Mouse (Mus musculus) monocyte, adult 5-6 weeks (primary cell): ENCODE data around the gene Tmem59l. TPM values are rescaled to one million over a fixed set of nuclear protein-coding genes. Genes with fewer than 3 reads are reported as not detected.
A peak's percentile ranks its signal among the peaks of the same experiment; 100 is the strongest.

Source experiments
- ATAC-seq: fragments of 153-309, 156-312 bp; replicated peaks from 2 replicates; pipeline ENCODE4 v1.8.0; 2017; ENCODE audit warnings: mild to moderate bottlenecking; ENCODE audit not compliant: low TSS enrichment, insufficient number of reproducible peaks, severe bottlenecking, poor library complexity, low FRiP score
- total RNA-seq: library from RNA; stranded (forward); fragments of 200-1000, 200-491, 200-594 nt; gene quantifications from 3 replicates; pipeline ENCODE4 v1.2.3, GENCODE M21; 2017

The Tmem59l gene
- total RNA-seq, 1 experiment from 2014 or later = not detected

DNA sequence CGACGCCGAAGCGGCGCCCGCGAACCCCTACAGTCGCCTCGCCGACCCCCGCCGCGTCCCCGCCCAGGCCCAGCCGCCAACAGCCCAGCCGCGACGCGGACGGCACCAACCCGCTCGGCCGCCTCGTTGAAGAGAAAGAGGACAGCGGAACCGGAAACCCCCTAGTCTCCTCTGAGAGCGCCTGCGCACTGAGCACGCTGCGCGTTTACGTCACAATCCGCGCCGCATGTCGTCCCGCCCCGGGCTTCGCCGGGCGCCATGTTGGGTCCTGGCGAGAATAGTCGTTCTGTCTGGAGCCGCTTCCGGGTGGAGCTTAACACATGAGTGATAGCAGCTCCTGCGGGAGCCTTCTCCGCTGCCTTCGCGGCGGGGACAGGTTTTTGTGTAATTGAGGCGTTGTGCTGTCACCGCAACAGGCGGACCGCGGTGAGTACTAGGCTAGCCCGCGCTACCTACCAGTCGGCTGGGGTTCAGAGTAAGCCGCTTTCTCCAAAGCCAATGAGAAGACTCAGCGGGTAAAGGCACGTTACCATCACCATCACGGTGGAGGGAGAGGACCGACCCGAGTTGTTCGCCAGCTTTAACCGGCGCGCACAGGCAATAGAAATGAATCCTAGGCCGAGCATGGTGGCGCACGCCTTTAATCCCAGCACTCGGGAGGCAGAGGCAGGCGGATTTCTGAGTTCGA is 23.2 kb upstream of the Tmem59l start, which contains the start of gene Uba52:
TSS of gene Uba52 (minus strand) at position 574 of the 688 bp plus-strand sequence.
- ATAC-seq = peak; percentile 75

DNA sequence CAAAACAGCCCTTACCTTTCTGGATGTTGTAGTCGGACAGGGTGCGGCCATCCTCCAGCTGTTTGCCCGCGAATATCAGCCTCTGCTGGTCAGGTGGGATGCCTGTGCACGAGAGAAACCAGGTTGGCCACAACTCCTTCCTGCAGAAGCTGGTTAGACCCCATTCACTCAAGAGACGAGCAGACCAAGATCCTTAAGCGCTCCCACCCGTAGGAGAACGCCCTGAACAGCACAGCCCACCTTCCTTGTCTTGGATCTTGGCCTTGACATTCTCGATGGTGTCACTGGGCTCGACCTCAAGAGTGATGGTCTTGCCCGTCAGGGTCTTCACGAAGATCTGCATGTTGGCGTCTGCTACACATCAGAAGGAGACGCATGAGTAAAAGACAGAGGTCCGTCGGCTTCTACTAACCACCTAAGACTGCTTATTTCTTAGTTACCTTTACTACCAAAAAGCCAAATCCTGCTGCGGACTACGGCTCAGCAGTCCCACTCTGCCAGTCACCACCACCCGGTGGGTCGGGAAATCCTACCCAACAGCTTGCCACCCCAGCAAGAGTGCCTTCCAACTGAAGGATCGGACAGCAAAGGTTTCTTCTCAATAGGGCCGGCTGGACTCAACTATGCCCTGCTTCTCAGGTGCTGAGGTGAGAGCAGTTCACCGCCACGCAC is 22.3 kb upstream of the Tmem59l start:
- ATAC-seq = no peak

DNA sequence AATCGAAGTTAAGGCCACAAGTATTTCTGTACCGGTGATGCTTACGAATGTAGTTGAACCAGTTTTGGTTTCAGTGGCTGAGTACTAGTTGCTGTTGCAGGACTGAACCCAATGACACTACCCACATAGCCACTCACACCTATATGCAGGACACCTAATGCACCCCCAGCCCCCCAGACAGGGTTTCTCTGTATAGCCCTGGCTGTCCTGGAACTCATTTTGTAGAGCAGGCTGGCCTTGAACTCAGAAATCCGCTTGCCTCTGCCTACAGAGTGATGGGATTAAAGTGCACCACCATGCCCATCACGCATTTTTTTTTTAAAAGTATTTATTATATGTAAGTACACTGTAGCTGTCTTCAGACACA is 19.9 kb upstream of the Tmem59l start:
- no peak for ATAC-seq

DNA sequence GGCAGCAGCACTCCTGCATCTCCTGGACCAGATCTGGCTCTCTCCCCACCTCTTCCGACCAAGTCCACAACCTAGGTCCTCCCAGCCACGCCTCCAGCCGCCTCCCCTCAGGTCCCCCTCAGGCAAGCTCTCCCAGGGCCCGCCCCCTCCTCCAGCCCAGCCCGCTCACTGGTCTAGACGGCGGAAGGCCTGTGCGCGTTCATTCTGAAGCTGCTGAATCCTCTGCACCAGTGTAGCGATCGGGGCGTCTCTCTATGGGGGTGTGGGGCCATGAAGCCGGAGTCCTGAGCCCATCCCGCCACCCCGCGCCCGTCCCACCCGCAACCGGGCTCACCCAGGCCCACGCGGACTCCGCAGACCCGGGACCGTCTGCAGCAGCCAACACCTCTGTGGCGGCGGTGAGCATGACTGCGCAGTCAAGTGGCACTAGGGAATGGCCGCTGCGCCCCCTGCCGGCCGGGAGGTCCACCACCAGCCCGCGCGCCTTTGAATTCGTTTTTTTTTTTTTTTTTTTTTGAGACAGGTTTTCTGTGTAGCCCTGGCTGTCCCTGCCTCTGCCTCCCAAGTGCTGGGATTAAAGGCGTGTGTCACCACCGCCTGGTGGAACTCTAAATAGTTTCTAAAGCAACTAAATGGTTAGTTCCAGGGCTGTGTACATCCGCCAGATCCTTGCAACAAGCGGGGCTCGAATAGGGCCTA is 19.3 kb upstream of the Tmem59l start, which contains the start of gene Rex1bd:
TSS of gene Rex1bd (minus strand) at position 425 of the 699 bp plus-strand sequence.
- peak; percentile 38 for ATAC-seq

DNA sequence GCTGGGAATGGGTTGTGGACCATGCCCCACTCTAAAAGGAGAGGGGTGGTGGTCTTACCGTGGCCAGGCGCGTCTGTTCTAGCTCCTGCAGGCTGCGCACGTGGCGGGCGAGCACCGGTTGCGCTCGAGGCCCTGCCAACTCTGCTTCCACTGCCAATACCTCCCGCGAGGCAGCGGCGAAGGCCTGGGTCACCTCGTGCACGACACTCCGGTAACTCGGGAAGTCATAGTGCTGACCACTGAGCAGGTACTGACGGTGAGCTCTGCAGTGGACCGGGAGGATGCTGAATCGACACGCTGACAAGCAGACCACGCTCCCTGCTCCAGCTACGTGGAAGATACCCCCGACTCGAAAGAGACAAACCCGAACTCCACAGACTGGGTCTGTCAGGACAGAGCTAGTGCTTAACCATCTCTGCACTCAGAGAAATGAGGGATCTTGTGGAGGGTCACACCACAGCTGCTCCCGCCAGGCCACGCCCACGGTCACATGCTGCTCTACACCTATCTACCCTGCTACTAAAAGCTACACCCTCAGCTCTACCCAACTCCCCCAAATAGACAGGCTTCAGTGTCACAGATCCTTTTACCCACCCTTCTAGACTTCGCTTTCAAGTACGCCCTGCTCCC is 18.7 kb upstream of the Tmem59l start:
- ATAC-seq = no peak

DNA sequence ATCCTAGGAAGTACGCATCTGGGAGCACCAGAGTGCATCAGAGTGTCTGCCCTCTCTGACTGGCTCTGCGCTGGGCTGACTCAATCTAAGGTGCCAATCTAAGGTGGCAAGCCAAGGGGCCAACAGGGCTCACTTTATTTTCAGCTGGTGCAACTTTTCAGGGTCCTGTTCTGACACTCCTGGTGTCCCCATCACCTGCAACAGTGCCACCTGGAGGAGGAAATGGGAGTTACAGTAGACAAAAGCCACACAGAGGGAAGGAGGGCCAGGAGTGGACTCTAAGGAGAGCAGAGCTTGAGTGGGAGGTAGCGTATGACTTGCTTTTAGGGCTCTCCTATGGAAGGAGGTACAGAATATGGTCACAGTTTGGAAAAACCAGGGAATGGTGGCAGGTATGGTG is 17.7 kb upstream of the Tmem59l start:
- ATAC-seq = peak; percentile 40

DNA sequence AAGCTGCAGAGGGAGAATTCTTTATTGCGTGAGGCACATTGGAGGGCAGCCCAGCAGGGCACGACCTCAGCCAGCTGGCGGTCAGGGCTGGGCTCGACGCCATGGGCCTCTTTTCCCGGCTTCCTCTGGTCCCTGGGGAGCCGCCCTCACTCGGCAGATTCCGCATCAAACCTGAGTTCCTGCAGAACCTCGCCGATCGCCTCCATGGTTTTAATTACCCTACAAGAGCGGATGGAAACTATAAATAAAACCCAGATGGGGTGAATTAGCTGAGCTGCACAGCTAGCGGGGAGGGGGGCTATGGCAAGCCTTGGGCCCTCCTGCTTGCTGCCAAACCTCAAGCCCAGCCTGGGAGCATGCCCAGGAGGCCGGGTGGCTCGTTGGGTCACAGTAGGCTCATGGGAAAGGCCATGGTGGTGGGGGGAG is 17.1 kb upstream of the Tmem59l start:
- ATAC-seq = no peak

DNA sequence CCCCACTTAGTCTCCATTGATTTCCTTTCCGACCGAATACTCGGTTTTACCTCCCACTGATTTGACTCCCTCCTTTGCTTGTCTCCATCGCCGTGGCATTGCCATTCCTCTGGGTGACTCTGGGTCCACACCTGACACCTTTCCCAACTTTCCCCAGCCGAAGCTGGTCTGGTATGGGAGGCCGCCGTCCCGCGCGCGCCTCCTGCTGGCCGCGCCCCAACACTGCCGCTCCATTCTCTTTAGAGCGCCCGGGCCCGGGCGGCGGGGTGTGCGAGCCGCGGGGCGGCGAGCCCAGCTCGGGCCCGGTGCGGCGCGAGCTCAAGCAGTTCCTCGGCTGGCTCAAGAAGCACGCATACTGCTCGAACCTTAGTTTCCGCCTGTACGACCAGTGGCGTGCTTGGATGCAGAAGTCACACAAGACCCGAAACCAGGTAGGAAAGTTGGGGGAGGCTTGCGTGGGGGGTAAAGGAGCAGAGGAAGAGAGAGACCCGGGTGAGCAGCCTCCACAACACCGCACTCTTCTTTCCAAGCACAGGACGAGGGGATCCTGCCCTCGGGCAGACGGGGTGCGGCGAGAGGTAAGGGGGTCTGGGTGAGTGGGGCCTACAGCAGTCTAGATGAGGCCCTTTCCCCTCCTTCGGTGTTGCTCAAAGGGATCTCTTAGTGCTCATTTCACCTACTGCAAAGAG is 16.0 kb upstream of the Tmem59l start:
- ATAC-seq = no peak

DNA sequence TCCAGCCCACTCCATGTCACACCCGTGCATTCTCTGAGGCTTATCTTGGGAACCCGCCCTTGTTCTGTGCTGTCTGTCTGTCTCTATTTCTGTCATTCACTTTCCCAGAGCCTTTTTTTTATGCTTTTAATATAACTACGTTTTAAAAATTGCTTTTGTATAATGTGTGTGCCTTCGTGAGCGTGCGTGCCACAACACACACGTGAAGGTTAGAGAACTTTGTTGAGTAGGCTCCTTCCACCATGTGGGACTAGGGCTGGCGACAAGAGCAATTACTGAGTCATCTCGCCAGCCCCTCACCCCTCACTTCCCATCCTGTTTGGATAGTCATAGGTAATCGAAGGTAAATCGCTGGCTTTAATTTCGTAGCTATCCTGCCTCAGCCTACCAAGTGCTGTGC is 15.4 kb upstream of the Tmem59l start:
- no peak for ATAC-seq

DNA sequence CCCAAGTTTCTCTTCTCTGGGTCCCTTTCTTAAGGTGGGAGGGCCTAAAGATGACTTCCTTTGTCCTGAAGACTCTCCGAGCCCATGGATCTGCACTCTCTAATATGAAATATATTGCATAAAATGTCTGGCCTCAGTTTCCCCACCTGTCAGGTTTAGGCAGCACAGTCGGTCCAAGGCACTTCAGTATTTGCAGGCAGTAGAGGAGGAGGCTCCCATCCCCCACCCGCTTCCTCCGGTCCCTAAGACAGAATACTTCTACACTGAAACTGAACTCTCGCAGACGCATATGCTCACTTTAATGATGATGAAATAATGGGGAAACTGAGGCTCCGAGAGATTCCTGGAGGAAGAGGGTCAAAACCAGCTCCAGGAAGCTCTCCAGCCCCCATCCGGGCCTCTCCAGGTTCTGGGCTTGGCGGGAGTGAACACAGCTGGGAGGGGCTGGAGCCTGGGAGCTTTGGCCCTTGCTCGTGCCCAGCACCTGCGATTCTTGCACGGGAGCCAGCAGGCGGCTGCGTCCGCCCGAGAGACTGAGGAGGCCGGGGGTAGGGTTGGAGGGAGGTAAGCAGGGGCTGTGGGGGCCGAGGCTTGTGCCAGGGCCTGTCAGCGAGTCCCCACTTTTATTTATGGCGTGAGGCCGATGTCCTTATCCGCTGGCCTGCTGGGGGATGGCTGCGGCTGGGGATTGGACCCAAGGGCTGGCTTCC is 14.8 kb upstream of the Tmem59l start:
- no peak for ATAC-seq

DNA sequence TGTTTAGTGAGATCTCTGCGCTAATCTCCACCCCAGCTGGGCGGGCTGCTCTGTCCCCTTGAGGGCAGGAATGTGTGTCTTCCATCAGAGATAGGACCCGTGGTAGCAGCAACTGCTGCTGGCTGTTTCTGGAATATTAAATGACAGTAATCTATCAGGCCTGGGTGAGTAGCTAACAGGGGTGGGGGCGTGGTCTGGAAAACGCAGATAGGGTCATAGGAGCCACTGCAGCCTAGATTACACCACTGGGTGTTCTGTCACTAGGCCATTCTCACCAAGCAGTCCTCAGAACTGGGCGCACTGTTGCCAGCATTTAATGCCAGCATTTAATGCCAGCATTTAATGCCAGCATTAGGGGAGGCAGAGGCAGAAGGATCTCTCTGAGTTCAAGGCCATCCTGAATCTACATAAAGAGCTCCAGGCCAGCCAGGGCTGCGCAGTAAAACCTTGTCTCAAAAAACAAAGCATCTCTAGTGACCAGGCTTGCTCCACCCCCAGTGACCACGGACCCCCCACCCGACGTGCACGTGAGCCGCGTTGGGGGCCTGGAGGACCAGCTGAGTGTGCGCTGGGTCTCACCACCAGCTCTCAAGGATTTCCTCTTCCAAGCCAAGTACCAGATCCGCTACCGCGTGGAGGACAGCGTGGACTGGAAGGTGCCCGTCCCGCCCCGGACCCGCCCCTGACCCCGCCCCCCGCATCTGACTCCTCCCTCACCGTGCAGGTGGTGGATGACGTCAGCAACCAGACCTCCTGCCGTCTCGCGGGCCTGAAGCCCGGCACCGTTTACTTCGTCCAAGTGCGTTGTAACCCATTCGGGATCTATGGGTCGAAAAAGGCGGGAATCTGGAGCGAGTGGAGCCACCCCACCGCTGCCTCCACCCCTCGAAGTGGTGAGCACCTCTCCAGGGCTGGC is 13.5 kb upstream of the Tmem59l start:
- no peak for ATAC-seq

DNA sequence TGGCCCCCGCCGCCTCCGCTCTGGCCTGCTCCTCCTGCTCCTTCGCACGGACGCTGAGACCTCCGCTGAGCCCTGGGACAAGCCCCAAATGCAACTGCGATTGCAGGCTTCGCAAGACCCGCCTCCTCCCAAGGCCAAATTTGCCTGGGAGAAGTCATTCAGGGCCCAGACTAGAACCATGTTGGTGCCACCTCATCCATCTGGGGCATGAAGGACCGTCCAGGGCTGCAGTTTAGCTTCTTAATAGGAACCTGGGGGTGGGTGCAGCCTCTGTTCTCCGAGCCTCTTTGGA is 8.6 kb upstream of the Tmem59l start:
- no peak for ATAC-seq

DNA sequence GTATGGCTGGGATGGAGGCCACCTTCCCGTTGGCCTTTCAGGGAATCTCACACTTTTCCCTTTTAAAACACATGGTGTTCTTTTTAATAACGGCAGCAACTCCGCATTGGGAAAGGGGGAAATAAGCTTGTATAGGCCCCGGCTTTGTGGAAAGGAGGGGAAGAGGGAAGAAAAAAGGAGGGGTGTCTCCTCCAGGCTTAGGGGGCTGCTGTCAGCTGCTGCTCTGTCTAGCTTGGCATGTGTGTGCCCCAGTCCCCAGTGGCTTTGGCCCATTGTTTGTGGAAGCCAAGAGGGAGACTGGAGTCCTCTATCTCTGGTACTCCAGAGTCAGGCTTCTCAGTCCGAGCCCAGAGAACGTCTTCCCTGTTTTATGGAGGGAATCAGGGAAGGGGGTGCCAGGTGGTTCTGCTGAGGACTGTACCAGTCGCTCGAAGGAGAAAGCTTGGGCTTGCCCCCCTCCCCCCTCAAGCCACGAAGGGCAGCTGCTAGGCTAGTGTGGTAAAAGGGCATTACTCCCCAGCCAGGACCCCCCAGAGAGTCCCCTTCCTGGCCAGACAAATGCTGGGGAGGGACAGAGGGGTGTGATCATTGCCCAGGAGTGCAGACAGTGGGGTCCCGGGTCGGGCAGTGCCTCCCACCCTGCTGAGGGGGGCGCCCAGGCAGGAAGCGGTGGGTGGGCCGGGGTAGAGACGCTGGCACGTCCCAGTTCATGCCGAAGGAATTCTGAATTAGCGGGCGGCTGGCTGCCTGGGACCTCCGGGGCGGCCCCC is 8.0 kb upstream of the Tmem59l start:
- no peak for ATAC-seq

DNA sequence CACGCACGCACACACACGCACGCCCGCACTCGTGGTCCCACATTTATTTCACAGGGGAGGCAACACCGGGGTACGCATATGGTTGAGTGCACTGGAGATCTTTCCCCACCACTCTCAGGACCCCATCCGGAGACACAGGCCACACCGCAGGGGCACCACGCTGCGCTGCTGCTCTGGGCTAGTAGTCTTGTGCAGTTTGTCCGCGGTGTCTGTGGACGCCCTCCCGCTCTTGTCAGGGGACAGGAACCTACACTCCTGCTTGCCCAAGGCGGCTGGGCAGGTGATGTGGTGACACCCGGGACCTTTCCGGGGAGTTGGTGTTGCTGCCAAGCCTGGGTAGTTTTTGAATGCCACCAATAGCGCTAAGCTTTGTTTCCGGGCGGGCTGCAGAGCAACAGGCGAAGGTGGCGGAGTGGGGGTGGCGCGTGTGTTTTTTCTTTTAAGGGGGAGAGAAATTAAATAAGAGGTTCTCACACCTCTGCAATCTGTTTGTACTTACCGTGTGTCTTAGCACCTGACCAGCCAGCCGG is 7.3 kb upstream of the Tmem59l start:
- no peak for ATAC-seq

DNA sequence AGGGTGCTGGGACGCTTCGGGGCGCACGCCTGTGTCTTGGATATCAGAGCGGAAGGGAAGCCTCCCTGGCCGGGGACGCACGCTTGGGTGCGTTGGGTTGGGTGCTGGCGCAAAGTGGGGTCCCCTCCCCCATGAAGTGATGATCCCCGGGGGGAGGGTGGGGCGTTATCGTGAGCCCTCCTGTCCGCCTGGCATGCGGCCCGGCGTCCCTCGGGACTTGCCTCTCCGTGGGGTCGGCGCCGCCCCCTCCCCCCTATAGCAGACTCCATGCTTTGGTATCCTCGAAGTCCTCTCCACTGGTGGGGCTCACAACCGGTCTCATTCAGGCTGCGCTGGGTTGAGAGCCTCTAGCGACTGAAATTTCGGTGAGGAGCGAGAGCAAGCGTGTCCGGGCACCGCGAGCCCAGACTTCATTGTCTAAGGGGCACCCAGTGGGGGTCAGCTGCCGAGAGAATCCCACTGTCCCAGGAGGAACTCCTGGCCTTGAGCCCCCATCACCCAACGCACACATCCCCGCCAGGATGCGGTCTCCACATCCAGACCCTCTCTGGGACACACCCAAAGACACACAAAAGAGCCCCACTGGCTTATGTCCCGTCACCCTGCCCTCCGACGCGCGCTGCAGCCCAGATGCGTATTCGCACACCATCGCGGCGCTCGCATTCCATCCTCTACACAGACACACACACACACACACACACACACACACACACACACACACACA is 6.7 kb upstream of the Tmem59l start:
- ATAC-seq = no peak
